Comparison of ENCODE assay signal across 8 mouse cellular contexts in genomic region chr11:65788154-65788553, GRCm38 (mm10). TPM values are rescaled to one million over a fixed set of nuclear protein-coding genes. Genes with fewer than 3 reads are reported as not detected.
DNase-seq lines count a peak whose midpoint lies in the region; ATAC-seq lines count a peak whose summit lies in the region.

Gene Map2k4, minus strand, starts transcription at chr11:65788297.

- ATAC-seq in activated CD4-positive, CD25-positive, alpha-beta regulatory T cell, adult 4 months: peak; percentile 98
- peak; percentile 97 for ATAC-seq in inflammation-experienced regulatory T-cells, adult 6 months
- peak; percentile 96 for ATAC-seq in megakaryocyte-erythroid progenitor cell, adult 5-6 weeks (replicated peaks; ENCODE audit: low FRiP score, low TSS enrichment, poor library complexity, severe bottlenecking)

- intact Hi-C loops in gastrocnemius, postnatal 14 days (cut with DNase I; ENCODE audit: low total_unique reads): no loop called here
- intact Hi-C loops in left cerebral cortex, postnatal 10 days (cut with DNase I): loop anchor here (10.0 kb wide), 1 partner anchor 73 kb away; no protein-coding TSS in a partner anchor

- DNase-seq in embryo, embryonic 10 days (ENCODE audit: low spot score): peak; percentile 94
- DNase-seq in gastrocnemius, postnatal 14 days: peak; percentile 93
- DNase-seq in left cerebral cortex, postnatal 10 days (ENCODE audit: extremely low spot score in 1 of 2, low spot score in 2 of 2): peak; percentile 81 to 93
- DNase-seq in right cerebral cortex, postnatal 25 days: peak; percentile 92
- peak; percentile 90 to 91 for DNase-seq in urinary bladder, postnatal 4 days (ENCODE audit: low spot score in 2 of 2)

RNA-seq across cellular contexts. Expression of gene Map2k4, which starts in this region (rescaled TPM):
- 10 to 100 TPM; 19.1 to 20.3 TPM for polyA plus RNA-seq in activated CD4-positive, CD25-positive, alpha-beta regulatory T cell, adult 4 months (2017; shearing (Covaris generic))
- total RNA-seq in gastrocnemius, postnatal 14 days (2021): 10 to 100 TPM; 54.9 to 56.0 TPM
- polyA plus RNA-seq in inflammation-experienced regulatory T-cells, adult 6 months (2017; shearing (Covaris generic)): 10 to 100 TPM; 15.2 to 17.4 (median 15.8) TPM
- total RNA-seq in left cerebral cortex, postnatal 10 days (2021): 100 to 1,000 TPM; 208 to 215 TPM
- total RNA-seq in megakaryocyte-erythroid progenitor cell, adult 5-6 weeks (2014; fragmentation: Nextera tagmentation): 47.4 and 49.6 TPM in 2 replicates
- 38.1 and 39.3 TPM in 2 replicates for total RNA-seq in megakaryocyte-erythroid progenitor cell, adult 5-6 weeks (2017)

Comparison
In these comparisons a context has a peak if more than half of its experiments do, and no peak if none do; other contexts are left out.
1. Peak in every context shown above with its lines: DNase-seq and ATAC-seq.